In genomic region chr3:122573426-122574286, GRCm38 (mm10) we compare ENCODE assay signal across 1 mouse cellular context.
TF ChIP-seq lines count a peak whose summit lies in the region.

No protein-coding gene starts in this region.

TF ChIP-seq in CH12.LX, 34 proteins besides CTCF, POLR2A, EP300 and RAD21 (continued from another document):
- TF ChIP-seq MAFK (IDR thresholded peaks at IDR 0.05; ENCODE audit: insufficient replicate concordance, low read length): no peak
TF ChIP-seq in CH12.LX: peak in this region for 5.
